Mouse (Mus musculus) megakaryocyte progenitor cell, adult 5-6 weeks (primary cell): ENCODE results near the gene Arhgap32. TPM values are rescaled to one million over a fixed set of nuclear protein-coding genes. Genes with fewer than 3 reads are reported as not detected.

ENCODE experiments used
- total RNA-seq, 2 experiments: library from RNA; stranded (forward) in 1 of 2; stranded (reverse) in 1 of 2; fragments of 157-497, 149-512 nt in 1 of 2; fragments of 200-1000 nt in 1 of 2; gene quantifications; 2 replicates each; pipeline versions ENCODE4 v1.2.3 to v1.2.4; 2015 to 2017

The Arhgap32 gene
- total RNA-seq, 2 experiments from 2014 or later, result 2.8 to 22.5 TPM

Other genes with a start within 250 kb of the Arhgap32 start
- not detected in 2 replicates for gene Barx2, start 202.7 kb upstream of the Arhgap32 start, total RNA-seq (2015)
- not detected in 2 replicates for gene Barx2, start 202.7 kb upstream of the Arhgap32 start, total RNA-seq (2017)
- gene Kcnj5, start 228.2 kb downstream of the Arhgap32 start, total RNA-seq (2015), result 0.25 and 0.32 TPM in 2 replicates
- gene Kcnj5, start 228.2 kb downstream of the Arhgap32 start, total RNA-seq (2017), result 0.24 TPM in 1 of 2 replicates, not detected in the other